Mouse (Mus musculus) liver, embryonic 16.5 days (tissue): ENCODE measurements around the gene Atf5. TPM values are rescaled to one million over a fixed set of nuclear protein-coding genes. Genes with fewer than 3 reads are reported as not detected.

Experiments used
- ATAC-seq: fragments of 200-750 bp; cut with Nextera tagmentation; 2 replicates; pipeline ENCODE4 v1.8.0; 2017; ENCODE audit warnings: low read depth, mild to moderate bottlenecking, moderate number of reproducible peaks, moderate library complexity
- H3K27ac ChIP-seq: fragments of 300-500 bp; sonication (generic); 2 replicates; pipeline ENCODE4 v1.5.1; 2014; ENCODE audit warnings: mild to moderate bottlenecking, low read length
- H3K27me3 ChIP-seq: fragments of 300-500 bp; sonication (generic); 2 replicates; pipeline ENCODE4 v1.6.1; 2014; ENCODE audit warnings: low read depth, low read length, mixed read lengths; ENCODE audit not compliant: control insufficient read depth, insufficient read depth
- H3K36me3 ChIP-seq: fragments of 300-500 bp; sonication (generic); 2 replicates; pipeline ENCODE4 v1.6.1; 2014; ENCODE audit warnings: mild to moderate bottlenecking; ENCODE audit not compliant: control insufficient read depth, insufficient read depth
- H3K4me1 ChIP-seq: fragments of 300-500 bp; sonication (generic); 2 replicates; pipeline ENCODE4 v1.6.1; 2014; ENCODE audit warnings: low read depth, low read length, mixed read lengths; ENCODE audit not compliant: control insufficient read depth
- H3K4me2 ChIP-seq: fragments of 300-500 bp; sonication (generic); 2 replicates; pipeline ENCODE4 v1.6.1; 2014; ENCODE audit warnings: low read depth, low read length, mixed read lengths
- H3K4me3 ChIP-seq: fragments of 300-500 bp; sonication (generic); 2 replicates; pipeline ENCODE4 v1.5.1; 2014; ENCODE audit warnings: low read depth, mild to moderate bottlenecking, low read length
- H3K9ac ChIP-seq: fragments of 300-500 bp; sonication (generic); 2 replicates; pipeline ENCODE4 v1.6.1; 2014; ENCODE audit warnings: low read depth, low read length
- H3K9me3 ChIP-seq: fragments of 300-500 bp; sonication (generic); replicated peaks from 2 replicates; pipeline ENCODE4 v1.6.1; 2016; ENCODE audit warnings: low read length; ENCODE audit not compliant: control insufficient read depth
- WGBS: fragments of 180-500 bp; shearing (Covaris S2); extraction: QIAGEN DNeasy Blood & Tissue Kit; methylation state at CpG from one replicate; pipeline ENCODE4 v1.1.7; 2014; ENCODE audit not compliant: insufficient replicate concordance; 5-methylcytosine and 5-hydroxymethylcytosine counted together
- polyA plus RNA-seq: library from polyadenylated mRNA; unstranded; fragments of >200 nt; fragmentation: Nextera tagmentation; extraction: Ambion mirVana; gene quantifications from 2 replicates; pipeline ENCODE4 v1.2.1, GENCODE M21; 2015

Gene Atf5
- polyA plus RNA-seq, 1 experiment from 2014 or later = 9.7 TPM

DNA sequence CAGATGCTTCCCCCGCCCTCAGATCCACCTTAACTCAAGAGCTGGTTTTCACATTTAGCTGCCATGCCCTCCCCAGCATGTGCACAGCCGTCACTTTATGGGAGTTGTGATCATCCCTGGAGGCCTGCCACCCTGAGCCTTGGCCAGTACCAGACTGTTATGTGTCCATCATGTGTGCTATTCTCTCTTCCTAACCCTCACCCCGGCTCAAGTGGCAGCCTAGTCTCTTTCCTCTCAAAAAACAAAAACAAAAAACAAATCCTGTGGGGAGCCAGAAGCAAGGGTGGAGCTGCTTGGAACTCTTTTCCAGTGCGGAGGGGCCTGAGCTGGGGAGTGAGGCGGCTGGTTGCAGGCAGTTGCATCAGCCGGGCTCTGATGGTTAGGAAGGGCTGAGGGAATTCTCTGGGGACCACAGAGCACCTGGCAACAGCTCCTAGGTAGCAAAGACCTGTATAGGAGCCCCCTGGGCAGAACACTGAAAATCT lies 2.3 kb upstream of the Atf5 start:
- H3K27ac ChIP-seq = peak overlapping the region; percentile 81
- H3K4me3 ChIP-seq = peak overlapping the region; percentile 95
- H3K4me2 ChIP-seq = peak overlapping the region; percentile 82
- H3K4me1 ChIP-seq = peaks cover 71% of the 10 kb centered on the region
- H3K9ac ChIP-seq = peak overlapping the region; percentile 50
- WGBS = 36% methylated on average over 6 of the region's 6 CpGs
- no peaks in the 10 kb centered on the region for H3K9me3 ChIP-seq
- no peak for ATAC-seq
- no peaks in the 10 kb centered on the region for H3K27me3 ChIP-seq
- H3K36me3 ChIP-seq = no peaks in the 10 kb centered on the region; the same call in 1 of the 2 replicates

- Histone ChIP-seq H3K27me3 (no peaks in the 10 kb centered on the region), H3K9ac (peak overlapping the region; percentile 97; the same call in 1 of the 2 replicates), H3K9me3 (no peaks in the 10 kb centered on the region), H3K4me3 (peak overlapping the region; percentile 95), H3K4me2 (peak overlapping the region; percentile 82), H3K27ac (peak overlapping the region; percentile 96), H3K36me3 (no peaks in the 10 kb centered on the region; the same call in 1 of the 2 replicates), H3K4me1 (peaks cover 64% of the 10 kb centered on the region)
- no peak for ATAC-seq
- 16% methylated on average over 2 of the region's 2 CpGs for WGBS
These were observed 1.7 kb upstream of the Atf5 start for GRCm38 (mm10) chr7:44818164-44818563.

GRCm38 (mm10) chr7:44817441-44817840 lies 983 bp upstream of the Atf5 start:
- 18% methylated on average over 3 of the region's 3 CpGs for WGBS

DNA sequence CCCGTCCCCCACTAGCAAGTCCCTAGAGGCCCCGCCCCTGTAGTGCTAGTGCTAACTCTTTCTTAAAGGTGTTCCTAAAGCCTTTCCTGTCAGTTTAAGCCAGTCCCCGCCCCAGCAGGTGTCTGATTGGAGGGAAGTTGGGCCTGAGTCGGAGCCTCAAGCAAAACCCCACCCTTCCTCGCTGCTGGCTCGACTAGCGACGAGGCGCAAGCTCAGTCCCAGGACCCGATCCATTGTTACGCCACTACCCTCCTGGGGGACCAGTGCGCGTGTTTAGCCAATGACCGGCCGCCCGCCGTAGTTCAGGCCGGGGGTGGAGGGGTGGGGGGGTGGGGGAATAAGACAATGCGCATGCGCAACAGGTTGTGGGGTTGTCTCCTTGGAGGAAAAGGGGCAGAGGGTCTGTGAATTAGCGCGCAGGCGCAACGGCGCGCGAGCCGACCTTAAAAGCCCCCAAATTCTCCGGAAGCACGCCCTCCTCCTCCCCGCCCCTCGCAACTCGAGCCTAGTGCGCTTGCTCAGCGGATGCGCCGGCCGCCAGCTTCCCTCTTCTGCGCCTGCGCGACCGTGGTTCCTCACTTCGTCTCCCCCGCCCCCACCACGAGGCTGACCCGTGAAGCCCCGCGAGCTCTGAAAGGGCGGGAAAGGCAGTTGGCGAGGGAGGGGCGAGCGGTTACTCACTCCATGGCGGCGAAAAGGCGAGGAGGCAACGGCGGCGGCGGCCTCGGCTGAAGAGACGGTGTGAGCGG lies 563 bp downstream of the Atf5 start, which contains the start of the genes Nup62 and Il4i1:
Gene Nup62, plus strand, starts transcription at position 368 of the 749 bp plus-strand sequence.
Gene Il4i1, plus strand, starts transcription at position 667 of the 749 bp plus-strand sequence.
- Histone ChIP-seq H3K4me1 (peaks cover 48% of the 10 kb centered on the region), H3K9ac (peak within 1 kb of the TSS; percentile 97), H3K9me3 (no peaks in the 10 kb centered on the region), H3K4me2 (peak within 1 kb of the TSS; percentile 82), H3K27me3 (no peaks in the 10 kb centered on the region), H3K36me3 (peaks cover 7% of the 10 kb centered on the region; the same call in 1 of the 2 replicates), H3K4me3 (peak within 1 kb of the TSS; percentile 95), H3K27ac (peak within 1 kb of the TSS; percentile 96)
- ATAC-seq = peak; percentile 85
- under 1% methylated on average over 62 of the region's 62 CpGs for WGBS

More at GRCm38 (mm10) chr7:44817441-44817840, 983 bp upstream of the Atf5 start:
- Histone ChIP-seq H3K27me3 (no peaks in the 10 kb centered on the region), H3K36me3 (peaks cover 5% of the 10 kb centered on the region; the same call in 1 of the 2 replicates), H3K4me2 (peak overlapping the region; percentile 82), H3K4me3 (peak overlapping the region; percentile 95), H3K4me1 (peaks cover 58% of the 10 kb centered on the region), H3K9ac (peak overlapping the region; percentile 97), H3K27ac (peak overlapping the region; percentile 96), H3K9me3 (no peaks in the 10 kb centered on the region)
- ATAC-seq = no peak

- no peak for ATAC-seq
- Histone ChIP-seq H3K9ac (peak overlapping the region; percentile 97), H3K4me3 (peak overlapping the region; percentile 95), H3K4me1 (peaks cover 40% of the 10 kb centered on the region), H3K4me2 (peak overlapping the region; percentile 82), H3K27ac (peak overlapping the region; percentile 96), H3K9me3 (no peaks in the 10 kb centered on the region), H3K27me3 (no peaks in the 10 kb centered on the region), H3K36me3 (peaks cover 7% of the 10 kb centered on the region; the same call in 1 of the 2 replicates)
- WGBS = 45% methylated on average over 14 of the region's 14 CpGs
These were observed 1.4 kb downstream of the Atf5 start for GRCm38 (mm10) chr7:44814952-44815553.

GRCm38 (mm10) chr7:44814423-44814822 lies 2.0 kb downstream of the Atf5 start:
- no peak overlapping the region for H3K27ac ChIP-seq
- ATAC-seq = no peak
- WGBS = 73% methylated on average over 4 of the region's 4 CpGs

GRCm38 (mm10) chr7:44813985-44814384 lies 2.5 kb downstream of the Atf5 start:
- Histone ChIP-seq H3K9ac (no peak overlapping the region), H3K4me2 (peak overlapping the region; percentile 41), H3K4me3 (peak overlapping the region; percentile 11), H3K9me3 (no peaks in the 10 kb centered on the region), H3K27me3 (no peaks in the 10 kb centered on the region), H3K4me1 (peaks cover 29% of the 10 kb centered on the region), H3K36me3 (peaks cover 7% of the 10 kb centered on the region; the same call in 1 of the 2 replicates), H3K27ac (no peak overlapping the region)
- WGBS = 75% methylated on average over 3 of the region's 3 CpGs
- ATAC-seq = no peak

More at GRCm38 (mm10) chr7:44814423-44814822, 2.0 kb downstream of the Atf5 start:
- no peaks in the 10 kb centered on the region for H3K27me3 ChIP-seq
- H3K9me3 ChIP-seq = no peaks in the 10 kb centered on the region
- H3K9ac ChIP-seq = no peak overlapping the region
- H3K4me3 ChIP-seq = peak overlapping the region; percentile 95
- H3K36me3 ChIP-seq = peaks cover 7% of the 10 kb centered on the region; the same call in 1 of the 2 replicates
- peaks cover 33% of the 10 kb centered on the region for H3K4me1 ChIP-seq
- H3K4me2 ChIP-seq = peak overlapping the region; percentile 82

GRCm38 (mm10) chr7:44812651-44813325 lies 3.7 kb downstream of the Atf5 start:
- no peaks in the 10 kb centered on the region for H3K9me3 ChIP-seq
- H3K4me1 ChIP-seq = peaks cover 17% of the 10 kb centered on the region
- H3K4me2 ChIP-seq = no peak overlapping the region
- WGBS = 81% methylated on average over 20 of the region's 20 CpGs
- no peak overlapping the region for H3K27ac ChIP-seq
- no peaks in the 10 kb centered on the region for H3K27me3 ChIP-seq
- ATAC-seq = no peak
- no peak overlapping the region for H3K4me3 ChIP-seq
- peaks cover 7% of the 10 kb centered on the region; the same call in 1 of the 2 replicates for H3K36me3 ChIP-seq
- H3K9ac ChIP-seq = no peak overlapping the region
